Mouse (Mus musculus): ENCODE data around the gene Nr1i3. TPM values are rescaled to one million over a fixed set of nuclear protein-coding genes. Genes with fewer than 3 reads are reported as not detected.

The Nr1i3 gene
- polyA plus RNA-seq, 1 experiment from 2014 or later: 0.52 TPM

GRCm38 (mm10) chr1:171185655-171186054 lies 28.1 kb upstream of the Nr1i3 start:
- DNase-seq (no peak), ATAC-seq (ENCODE audit: low read depth) (no peak)
- 60% methylated on average over 8 of the region's 8 CpGs for WGBS (ENCODE audit: insufficient replicate concordance)
- no peak overlapping the region for H3K4me3 ChIP-seq (replicated peaks)
- no peaks in the 10 kb centered on the region for H3K36me3 ChIP-seq
- no peak overlapping the region for H3K9ac ChIP-seq
- peaks cover 8% of the 10 kb centered on the region for H3K27me3 ChIP-seq
- H3K4me1 ChIP-seq (replicated peaks): peaks cover 10% of the 10 kb centered on the region; the same call in 1 of the 2 replicates
- H3K9me3 ChIP-seq (replicated peaks): no peaks in the 10 kb centered on the region
- no peak overlapping the region for H3K27ac ChIP-seq
- H3K4me2 ChIP-seq: no peak overlapping the region

- no peak for ATAC-seq (ENCODE audit: low read depth)
- peaks cover 10% of the 10 kb centered on the region; the same call in 1 of the 2 replicates for H3K4me1 ChIP-seq (replicated peaks)
- H3K27ac ChIP-seq: no peak overlapping the region
- no peaks in the 10 kb centered on the region for H3K9me3 ChIP-seq (replicated peaks)
- no peaks in the 10 kb centered on the region for H3K36me3 ChIP-seq
- H3K4me2 ChIP-seq: no peak overlapping the region
- no peak overlapping the region for H3K9ac ChIP-seq
- H3K4me3 ChIP-seq (replicated peaks): no peak overlapping the region
- H3K27me3 ChIP-seq: peaks cover 32% of the 10 kb centered on the region
- DNase-seq: no peak
- 31% methylated on average over 13 of the region's 13 CpGs for WGBS (ENCODE audit: insufficient replicate concordance)
These were observed 25.7 kb upstream of the Nr1i3 start for GRCm38 (mm10) chr1:171187851-171188700.

DNA sequence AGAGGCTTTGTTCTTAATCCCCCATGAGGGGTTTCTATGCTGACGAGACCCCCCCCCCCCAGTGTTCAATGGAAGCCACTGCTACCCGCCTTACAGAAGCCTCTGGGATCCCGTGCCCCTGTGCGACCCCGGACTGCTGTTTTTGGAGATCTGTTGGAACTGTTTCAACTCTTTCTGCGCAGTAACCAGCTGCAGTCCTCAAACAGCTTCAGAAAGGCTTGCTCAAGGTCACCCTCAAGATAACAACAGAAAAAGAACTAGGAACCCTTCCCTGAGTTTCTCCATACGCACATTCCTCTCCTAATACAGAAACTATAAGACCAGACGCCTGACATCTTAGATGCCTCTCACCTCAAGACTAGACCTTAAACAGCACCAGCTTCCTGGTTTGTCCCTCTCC lies 24.7 kb upstream of the Nr1i3 start:
- ATAC-seq (ENCODE audit: low read depth) (no peak), DNase-seq (no peak)
- Histone ChIP-seq H3K27ac (no peak overlapping the region), H3K4me1 (replicated peaks) (peaks cover 10% of the 10 kb centered on the region), H3K27me3 (peaks cover 42% of the 10 kb centered on the region), H3K4me3 (replicated peaks) (no peak overlapping the region), H3K36me3 (no peaks in the 10 kb centered on the region), H3K9me3 (replicated peaks) (no peaks in the 10 kb centered on the region), H3K9ac (no peak overlapping the region), H3K4me2 (no peak overlapping the region)
- WGBS (ENCODE audit: insufficient replicate concordance): 46% methylated on average over 8 of the region's 8 CpGs

- Histone ChIP-seq H3K4me3 (replicated peaks) (no peak overlapping the region), H3K9ac (no peak overlapping the region), H3K9me3 (replicated peaks) (no peaks in the 10 kb centered on the region), H3K4me2 (no peak overlapping the region), H3K4me1 (replicated peaks) (peaks cover 10% of the 10 kb centered on the region), H3K36me3 (no peaks in the 10 kb centered on the region), H3K27me3 (peaks cover 48% of the 10 kb centered on the region), H3K27ac (no peak overlapping the region)
- ATAC-seq (ENCODE audit: low read depth) (no peak), DNase-seq (no peak)
- 59% methylated on average over 14 of the region's 14 CpGs for WGBS (ENCODE audit: insufficient replicate concordance)
These were observed 24.2 kb upstream of the Nr1i3 start for GRCm38 (mm10) chr1:171189476-171190114.

DNA sequence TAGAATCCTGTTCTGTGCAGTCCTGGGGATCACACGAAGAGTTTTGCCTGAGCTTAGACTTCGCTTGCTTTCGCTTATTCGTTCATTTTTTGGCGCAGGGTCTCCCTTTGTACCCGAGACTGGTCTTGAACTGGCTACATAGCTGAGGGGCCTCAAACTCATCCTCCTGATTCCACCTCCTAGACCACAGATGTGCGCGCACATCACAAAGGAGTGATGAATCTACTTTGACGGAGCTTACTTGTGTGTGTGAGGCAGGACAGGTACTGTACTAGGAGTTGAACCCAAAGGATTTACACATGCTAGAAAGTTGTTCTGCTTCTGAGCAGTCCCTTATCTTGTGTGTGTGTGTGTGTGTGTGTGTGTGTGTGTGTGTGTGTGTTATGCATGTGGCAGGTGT lies 22.9 kb upstream of the Nr1i3 start:
- Histone ChIP-seq H3K36me3 (no peaks in the 10 kb centered on the region), H3K9me3 (replicated peaks) (no peaks in the 10 kb centered on the region), H3K4me3 (replicated peaks) (no peak overlapping the region), H3K4me1 (replicated peaks) (peaks cover 13% of the 10 kb centered on the region), H3K9ac (no peak overlapping the region), H3K4me2 (no peak overlapping the region), H3K27ac (no peak overlapping the region), H3K27me3 (peaks cover 56% of the 10 kb centered on the region)
- ATAC-seq (ENCODE audit: low read depth) (no peak), DNase-seq (no peak)
- 84% methylated on average over 9 of the region's 9 CpGs for WGBS (ENCODE audit: insufficient replicate concordance)

- Histone ChIP-seq H3K9me3 (replicated peaks) (no peaks in the 10 kb centered on the region), H3K36me3 (no peaks in the 10 kb centered on the region), H3K4me3 (replicated peaks) (no peak overlapping the region), H3K4me2 (no peak overlapping the region), H3K27me3 (peaks cover 71% of the 10 kb centered on the region), H3K9ac (no peak overlapping the region), H3K27ac (no peak overlapping the region), H3K4me1 (replicated peaks) (peaks cover 18% of the 10 kb centered on the region)
- 38% methylated on average over 10 of the region's 10 CpGs for WGBS (ENCODE audit: insufficient replicate concordance)
- ATAC-seq (ENCODE audit: low read depth): no peak
- DNase-seq: no peak
These were observed 21.5 kb upstream of the Nr1i3 start for GRCm38 (mm10) chr1:171192283-171192682.

DNA sequence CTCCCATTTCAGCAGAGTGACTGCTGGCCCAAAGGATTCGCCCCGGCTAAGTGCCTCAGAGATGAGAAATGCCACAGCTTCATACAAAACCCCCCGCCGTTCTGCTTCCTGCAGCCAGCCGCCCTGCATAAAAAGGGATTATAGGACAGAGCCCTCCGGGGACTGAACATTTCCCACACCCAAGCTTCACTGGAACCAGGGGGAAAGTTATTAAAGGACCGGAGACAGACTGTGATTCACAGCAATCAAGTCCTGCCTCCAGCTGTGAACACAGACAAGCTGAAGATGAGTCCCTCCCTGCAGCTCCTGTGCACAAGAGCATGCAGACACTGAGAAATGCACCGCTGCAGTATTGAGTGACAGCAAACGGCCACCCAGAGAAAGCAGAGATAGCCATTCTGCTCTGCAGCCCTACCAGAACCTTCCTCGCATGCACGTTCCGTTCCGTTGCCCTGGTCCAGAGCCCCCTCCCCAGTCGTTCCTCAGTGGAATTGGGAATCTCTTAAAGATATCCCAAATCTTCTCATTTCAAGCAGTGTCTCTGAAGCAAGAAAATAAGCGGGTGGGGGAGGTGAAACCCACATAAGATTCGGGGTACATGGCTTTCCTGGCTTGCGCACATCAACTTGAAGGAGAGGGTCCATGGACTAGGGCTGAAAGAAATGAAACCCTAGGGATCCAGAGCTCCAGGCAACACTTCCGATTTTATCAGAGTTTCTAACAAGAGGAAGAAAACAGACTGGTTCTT lies 20.5 kb upstream of the Nr1i3 start:
- H3K4me1 ChIP-seq (replicated peaks): peaks cover 18% of the 10 kb centered on the region
- peak overlapping the region; percentile 25 for H3K4me2 ChIP-seq
- DNase-seq (no peak), ATAC-seq (ENCODE audit: low read depth) (no peak)
- no peaks in the 10 kb centered on the region for H3K36me3 ChIP-seq
- H3K9ac ChIP-seq: no peak overlapping the region
- H3K9me3 ChIP-seq (replicated peaks): no peaks in the 10 kb centered on the region
- 7% methylated on average over 18 of the region's 18 CpGs for WGBS (ENCODE audit: insufficient replicate concordance)
- no peak overlapping the region for H3K4me3 ChIP-seq (replicated peaks)
- no peak overlapping the region for H3K27ac ChIP-seq
- peaks cover 78% of the 10 kb centered on the region for H3K27me3 ChIP-seq

DNA sequence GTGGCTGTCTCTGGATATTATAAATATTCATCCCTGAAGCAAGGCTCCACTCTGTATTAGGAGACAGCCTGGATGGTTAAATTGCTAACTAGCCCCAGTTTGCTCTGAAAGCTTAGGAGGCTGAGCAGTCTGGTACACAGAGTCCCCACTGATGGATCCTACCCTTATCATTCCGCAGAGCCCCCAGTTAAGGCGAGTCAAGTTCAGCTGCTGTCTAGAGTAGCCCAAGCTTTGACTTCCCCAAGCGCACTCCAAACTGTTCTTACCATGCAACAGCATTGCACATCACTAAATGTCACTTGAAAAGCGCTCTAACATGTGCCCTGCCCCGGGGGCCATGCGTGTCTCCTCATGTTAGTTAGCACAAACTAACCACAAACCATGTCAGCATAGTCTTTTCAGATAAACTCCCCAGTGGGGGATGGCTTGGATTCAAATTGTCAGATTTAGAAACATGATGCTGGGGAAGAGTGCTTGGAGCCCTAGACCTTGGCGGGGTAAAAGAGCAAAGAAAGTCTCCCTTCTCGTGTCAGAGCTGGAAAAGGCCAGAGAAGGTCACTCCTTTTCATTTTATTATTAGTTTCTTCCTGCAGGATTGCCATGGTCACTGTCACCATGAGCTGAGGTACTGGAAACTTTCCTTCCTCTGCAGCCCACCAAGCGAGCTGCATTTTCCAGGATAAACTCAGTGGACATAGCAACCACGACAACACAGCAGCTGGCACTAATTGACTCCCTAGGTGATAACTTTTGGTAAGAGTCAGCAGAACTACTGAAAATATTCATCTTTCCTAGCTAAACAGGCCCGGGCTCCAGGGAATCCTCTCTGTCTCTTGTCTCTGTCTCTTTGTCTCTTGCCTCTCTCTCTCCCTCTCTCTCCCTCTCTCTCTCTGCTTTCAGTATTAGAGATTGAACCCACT lies 19.6 kb upstream of the Nr1i3 start:
- H3K4me2 ChIP-seq: no peak overlapping the region
- peaks cover 86% of the 10 kb centered on the region for H3K27me3 ChIP-seq

GRCm38 (mm10) chr1:171195046-171195822 lies 18.5 kb upstream of the Nr1i3 start:
- no peak overlapping the region for H3K9ac ChIP-seq
- peaks cover 89% of the 10 kb centered on the region for H3K27me3 ChIP-seq
- peak overlapping the region; percentile 70 for H3K4me2 ChIP-seq
- WGBS (ENCODE audit: insufficient replicate concordance): 10% methylated on average over 20 of the region's 20 CpGs
- H3K27ac ChIP-seq: no peak overlapping the region
- H3K9me3 ChIP-seq (replicated peaks): no peaks in the 10 kb centered on the region
- DNase-seq: no peak
- peaks cover 7% of the 10 kb centered on the region; the same call in 1 of the 2 replicates for H3K4me1 ChIP-seq (replicated peaks)
- ATAC-seq (ENCODE audit: low read depth): no peak
- H3K36me3 ChIP-seq: no peaks in the 10 kb centered on the region
- H3K4me3 ChIP-seq (replicated peaks): peak overlapping the region; percentile 55

More for the DNA sequence above, 19.6 kb upstream of the Nr1i3 start:
- ATAC-seq (ENCODE audit: low read depth) (no peak), DNase-seq (no peak)
- Histone ChIP-seq H3K9ac (no peak overlapping the region), H3K27ac (no peak overlapping the region), H3K9me3 (replicated peaks) (no peaks in the 10 kb centered on the region), H3K4me1 (replicated peaks) (peaks cover 14% of the 10 kb centered on the region), H3K36me3 (no peaks in the 10 kb centered on the region), H3K4me3 (replicated peaks) (no peak overlapping the region)
- WGBS (ENCODE audit: insufficient replicate concordance): 25% methylated on average over 11 of the region's 11 CpGs

DNA sequence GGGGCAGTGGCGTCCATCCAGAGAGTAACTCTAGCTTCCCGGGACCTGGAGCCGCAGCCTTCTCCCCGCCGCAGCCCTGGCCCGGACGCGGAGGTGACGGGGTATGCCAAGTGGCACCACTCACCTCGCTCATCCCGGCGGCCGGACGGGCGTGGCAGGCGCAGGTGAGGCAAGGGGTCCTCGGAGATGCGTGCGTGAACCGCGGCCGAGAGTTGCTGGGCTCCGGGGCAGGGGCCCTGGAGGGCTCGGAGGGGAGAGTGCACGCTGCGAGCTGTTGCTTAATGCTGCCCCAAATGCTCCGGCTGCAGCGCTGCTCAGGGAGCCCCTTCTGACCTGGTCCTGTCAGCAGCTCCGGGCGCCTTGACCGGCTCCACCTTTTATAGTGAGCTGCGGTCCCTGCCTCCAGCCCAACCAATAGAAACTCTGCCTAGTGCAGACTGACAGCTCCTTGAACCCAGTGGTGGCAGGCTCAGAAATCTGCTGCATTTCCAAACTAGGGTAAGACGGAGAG lies 17.8 kb upstream of the Nr1i3 start, which contains the start of gene Pcp4l1:
Pcp4l1 (minus strand) TSS at position 382 of the 511 bp plus-strand sequence.
- Histone ChIP-seq H3K4me1 (replicated peaks) (peaks cover 7% of the 10 kb centered on the region; the same call in 1 of the 2 replicates), H3K4me3 (replicated peaks) (peak within 1 kb of the TSS; percentile 55), H3K9me3 (replicated peaks) (no peaks in the 10 kb centered on the region), H3K36me3 (no peaks in the 10 kb centered on the region), H3K27ac (no peak within 1 kb of the TSS), H3K9ac (no peak within 1 kb of the TSS; the same call in 1 of the 2 replicates), H3K4me2 (peak within 1 kb of the TSS; percentile 70), H3K27me3 (peaks cover 85% of the 10 kb centered on the region)
- DNase-seq (peak; percentile 22), ATAC-seq (ENCODE audit: low read depth) (peak; percentile 75)
- 1% methylated on average over 33 of the region's 33 CpGs for WGBS (ENCODE audit: insufficient replicate concordance)

Measured in liver, embryonic 13.5 days (tissue).